Comparison of ENCODE assay signal across 20 mouse cellular contexts in the genomic region with DNA sequence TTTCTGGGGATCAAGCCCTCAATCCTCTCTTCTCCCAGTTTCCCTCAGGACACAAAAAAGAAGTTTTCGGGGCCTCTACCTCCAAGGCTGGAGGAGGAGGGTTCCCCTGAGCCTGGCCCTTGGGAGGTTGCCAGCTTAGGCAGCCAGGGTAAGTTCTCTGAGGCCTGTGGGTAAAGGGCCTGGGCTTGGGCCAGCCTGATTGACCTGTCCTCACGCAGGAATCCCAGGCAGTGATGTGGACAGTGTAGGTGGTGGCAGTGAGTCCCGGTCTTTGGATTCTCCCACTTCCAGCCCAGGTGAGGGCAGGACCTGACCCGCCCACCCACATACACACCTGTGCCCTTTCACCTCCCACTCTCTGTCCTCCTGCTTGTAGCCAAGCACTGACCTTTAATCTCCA. TPM values are rescaled to one million over a fixed set of nuclear protein-coding genes. Genes with fewer than 3 reads are reported as not detected.
DNase-seq lines count a peak whose midpoint lies in the region; ATAC-seq lines count a peak whose summit lies in the region.
"Had no signal": no experiment of that assay in that cellular context is flagged by ENCODE, and none has a peak within 500 bp of the region (broad histone marks: within the 10 kb centered on the region; RNA-seq: fewer than 3 reads in every experiment).

No protein-coding gene starts in this region.

- H3K27me3 ChIP-seq in kidney, embryonic 15.5 days: no peaks in the 10 kb centered on the region
- no peaks in the 10 kb centered on the region for H3K27me3 ChIP-seq in kidney, embryonic 16.5 days (ENCODE audit: insufficient read depth, low read length)
- H3K27me3 ChIP-seq: embryonic facial prominence, embryonic 12.5 days; forebrain, embryonic 15.5 days; heart, embryonic 13.5 days; hindbrain, embryonic 15.5 days had no signal

- no peaks in the 10 kb centered on the region for H3K9me3 ChIP-seq in kidney, embryonic 15.5 days (replicated peaks)
- no peaks in the 10 kb centered on the region for H3K9me3 ChIP-seq in kidney, embryonic 16.5 days (ENCODE audit: low read length)
- H3K9me3 ChIP-seq: embryonic facial prominence, embryonic 12.5 days; forebrain, embryonic 15.5 days; heart, embryonic 13.5 days; hindbrain, embryonic 15.5 days had no signal

- H3K27ac ChIP-seq in kidney, embryonic 15.5 days: no peak overlapping the region
- H3K27ac ChIP-seq in kidney, embryonic 16.5 days (ENCODE audit: low read length): no peak overlapping the region
- H3K27ac ChIP-seq: embryonic facial prominence, embryonic 12.5 days; forebrain, embryonic 15.5 days; heart, embryonic 13.5 days; hindbrain, embryonic 15.5 days had no signal

- H3K4me1 ChIP-seq in kidney, embryonic 15.5 days: no peaks in the 10 kb centered on the region
- 0 out of 2 replicates have a peak, but pooled peaks cover 5% of the 10 kb centered on the region for H3K4me1 ChIP-seq in kidney, embryonic 16.5 days (ENCODE audit: insufficient read depth, low read length)
- H3K4me1 ChIP-seq: embryonic facial prominence, embryonic 12.5 days; forebrain, embryonic 15.5 days; hindbrain, embryonic 15.5 days had no signal

- DNase-seq in adrenal gland, postnatal 14 days: peak; percentile 70
- DNase-seq in adrenal gland, adult 18-20 months (ENCODE audit: low spot score in 2 of 2): no peak
- DNase-seq in kidney, adult 18-20 months: peak; percentile 47
- DNase-seq in kidney, postnatal 25 days: peak; percentile 58 to 71
- DNase-seq in kidney, postnatal 36 days: peak; percentile 66 to 74
- no peak for DNase-seq in urinary bladder, postnatal 14 days (ENCODE audit: low spot score)
- DNase-seq: adrenal gland, adult 2 months; cerebellum, adult 11 months; cerebellum, adult 8-10 months; cerebellum, postnatal 25 days; gastrocnemius, postnatal 36 days; heart, adult 11 months; heart, postnatal 36 days had no signal

- whole genome bisulfite sequencing in kidney, embryonic 15.5 days: 91% methylated on average over 4 of the region's 4 CpGs
- WGBS in kidney, embryonic 16.5 days: 89% methylated on average over 4 of the region's 4 CpGs

- no peak overlapping the region for H3K4me3 ChIP-seq in kidney, embryonic 15.5 days (replicated peaks)
- no peak overlapping the region for H3K4me3 ChIP-seq in kidney, embryonic 16.5 days (ENCODE audit: low read length)
- H3K4me3 ChIP-seq: embryonic facial prominence, embryonic 12.5 days; forebrain, embryonic 15.5 days; heart, embryonic 13.5 days; hindbrain, embryonic 15.5 days had no signal

- peaks cover 55% of the 10 kb centered on the region for H3K36me3 ChIP-seq in kidney, embryonic 15.5 days
- peaks cover 24% of the 10 kb centered on the region for H3K36me3 ChIP-seq in kidney, embryonic 16.5 days (ENCODE audit: insufficient read depth, low read length)

- no peak overlapping the region for H3K4me2 ChIP-seq in kidney, embryonic 15.5 days
- no peak overlapping the region for H3K4me2 ChIP-seq in kidney, embryonic 16.5 days (replicated peaks; ENCODE audit: low read depth, low read length)
- H3K4me2 ChIP-seq: embryonic facial prominence, embryonic 12.5 days; forebrain, embryonic 15.5 days; heart, embryonic 13.5 days; hindbrain, embryonic 15.5 days had no signal

- no peak overlapping the region for H3K9ac ChIP-seq in kidney, embryonic 15.5 days
- no peak overlapping the region for H3K9ac ChIP-seq in kidney, embryonic 16.5 days (replicated peaks; ENCODE audit: low read length)
- H3K9ac ChIP-seq: embryonic facial prominence, embryonic 12.5 days; forebrain, embryonic 15.5 days; heart, embryonic 13.5 days; hindbrain, embryonic 15.5 days had no signal

- ATAC-seq in kidney, embryonic 15.5 days (replicated peaks; ENCODE audit: low FRiP score): no peak
- no peak for ATAC-seq in kidney, embryonic 16.5 days (ENCODE audit: low FRiP score, low TSS enrichment)
- ATAC-seq: forebrain, embryonic 15.5 days had no signal

RNA-seq across cellular contexts. Expression of gene Lpar2, which starts 6.8 kb away (rescaled TPM):
- total RNA-seq in adrenal gland, postnatal 14 days (2021): 1.1 and 1.3 TPM in 2 replicates
- total RNA-seq in adrenal gland, adult 18-20 months (2021): 1 to 10 TPM; 1.8 to 2.0 TPM
- polyA plus RNA-seq in kidney, embryonic 15.5 days (2015; fragmentation: Nextera tagmentation; extraction: Ambion mirVana): 0.62 and 0.84 TPM in 2 replicates
- polyA plus RNA-seq in kidney, embryonic 16.5 days (2015; fragmentation: Nextera tagmentation; extraction: Ambion mirVana): 0.86 and 0.96 TPM in 2 replicates
- total RNA-seq: gastrocnemius, postnatal 36 days had no signal

RNA-seq across cellular contexts. Expression of gene Gmip, which starts 6.9 kb away (rescaled TPM):
- 9.1 and 19.4 TPM in 2 replicates for total RNA-seq in adrenal gland, postnatal 14 days (2021)
- total RNA-seq in adrenal gland, adult 18-20 months (2021): 10 to 100 TPM in 1 of 2 experiments, 1 to 10 TPM in 1; 8.3 to 10.6 TPM
- 9.5 and 10.1 TPM in 2 replicates for polyA plus RNA-seq in kidney, embryonic 15.5 days (2015; fragmentation: Nextera tagmentation; extraction: Ambion mirVana)
- polyA plus RNA-seq in kidney, embryonic 16.5 days (2015; fragmentation: Nextera tagmentation; extraction: Ambion mirVana): 10.1 and 11.3 TPM in 2 replicates

RNA-seq across cellular contexts. Expression of gene Pbx4, which starts 16.9 kb away (rescaled TPM):
- 1.3 and 1.8 TPM in 2 replicates for total RNA-seq in adrenal gland, postnatal 14 days (2021)
- 1 to 10 TPM; 1.2 to 1.3 TPM for total RNA-seq in adrenal gland, adult 18-20 months (2021)
- polyA plus RNA-seq in kidney, embryonic 15.5 days (2015; fragmentation: Nextera tagmentation; extraction: Ambion mirVana): 8.3 and 8.9 TPM in 2 replicates
- 8.8 and 9.3 TPM in 2 replicates for polyA plus RNA-seq in kidney, embryonic 16.5 days (2015; fragmentation: Nextera tagmentation; extraction: Ambion mirVana)
- total RNA-seq: gastrocnemius, adult 8-10 months; gastrocnemius, postnatal 36 days; heart, postnatal 36 days had no signal

RNA-seq across cellular contexts. Expression of gene Zfp866, which starts 24.4 kb away (rescaled TPM):
- total RNA-seq in adrenal gland, postnatal 14 days (2021): 21.6 and 26.2 TPM in 2 replicates
- 10 to 100 TPM; 20.1 to 24.1 TPM for total RNA-seq in adrenal gland, adult 18-20 months (2021)
- polyA plus RNA-seq in kidney, embryonic 15.5 days (2015; fragmentation: Nextera tagmentation; extraction: Ambion mirVana): 29.8 and 30.1 TPM in 2 replicates
- polyA plus RNA-seq in kidney, embryonic 16.5 days (2015; fragmentation: Nextera tagmentation; extraction: Ambion mirVana): 30.1 and 32.8 TPM in 2 replicates

RNA-seq across cellular contexts. Expression of gene Atp13a1, which starts 24.4 kb away (rescaled TPM):
- 34.8 and 36.3 TPM in 2 replicates for total RNA-seq in adrenal gland, postnatal 14 days (2021)
- total RNA-seq in adrenal gland, adult 18-20 months (2021): 10 to 100 TPM; 34.0 to 42.8 TPM
- 47.9 and 54.3 TPM in 2 replicates for polyA plus RNA-seq in kidney, embryonic 15.5 days (2015; fragmentation: Nextera tagmentation; extraction: Ambion mirVana)
- 61.4 and 62.3 TPM in 2 replicates for polyA plus RNA-seq in kidney, embryonic 16.5 days (2015; fragmentation: Nextera tagmentation; extraction: Ambion mirVana)

Comparison
In these comparisons a context has a peak if more than half of its experiments do, and no peak if none do; other contexts are left out.
1. DNase-seq: peak in adrenal gland, postnatal 14 days (single experiment), kidney, adult 18-20 months (single experiment), kidney, postnatal 25 days (2 of 2) and kidney, postnatal 36 days (2 of 2); none in adrenal gland, adult 18-20 months (0 of 2) and urinary bladder, postnatal 14 days (single experiment).